Mouse (Mus musculus): ENCODE results near the gene Fmod.

DNA sequence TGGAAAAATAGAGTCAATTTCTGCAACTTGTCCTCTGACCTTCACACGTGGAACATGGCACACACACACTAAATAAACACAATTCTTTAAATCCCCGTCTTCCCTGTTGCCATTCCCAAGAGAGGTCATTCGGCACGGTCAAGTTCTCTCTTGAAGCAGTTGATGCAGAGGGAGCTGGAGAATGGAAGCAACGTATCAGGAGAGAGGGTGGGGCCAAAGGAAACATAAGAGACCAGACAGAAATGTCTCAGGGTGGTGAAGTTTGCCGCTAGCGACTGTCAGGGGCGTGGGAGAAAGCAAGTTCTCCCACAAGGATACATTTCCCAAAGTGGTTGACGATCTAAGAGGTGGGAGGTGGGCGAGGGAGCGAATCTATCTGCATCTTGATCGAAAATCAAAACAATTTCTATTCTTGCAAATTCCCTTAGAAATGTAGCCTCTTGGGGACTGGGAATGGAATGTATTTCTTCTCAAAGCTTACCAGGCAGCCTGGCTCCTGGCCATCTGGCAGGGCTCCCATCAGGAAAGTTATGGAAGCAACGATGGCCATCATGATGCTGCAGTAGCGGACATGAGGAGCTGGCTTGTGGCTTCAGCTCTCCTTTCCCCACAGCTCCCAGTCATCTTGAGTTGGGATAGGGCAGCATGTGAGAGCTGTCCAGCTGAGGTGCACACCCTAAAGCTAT, 8.8 kb upstream of the Fmod start:
- TF ChIP-seq CTCF (conservative IDR thresholded peaks at IDR 0.05; ENCODE audit: low read length) (no peak), NANOG (IDR thresholded peaks at IDR 0.05; ENCODE audit: borderline replicate concordance, low read length) (no peak)
